Mouse (Mus musculus): ENCODE measurements at regions not wholly inside any gene's neighbourhood (a gene's known extent, or its start where the extent isn't known, plus 50 kb on each side); places are given as distances from the start of the nearest gene placed in this dataset.

DNA sequence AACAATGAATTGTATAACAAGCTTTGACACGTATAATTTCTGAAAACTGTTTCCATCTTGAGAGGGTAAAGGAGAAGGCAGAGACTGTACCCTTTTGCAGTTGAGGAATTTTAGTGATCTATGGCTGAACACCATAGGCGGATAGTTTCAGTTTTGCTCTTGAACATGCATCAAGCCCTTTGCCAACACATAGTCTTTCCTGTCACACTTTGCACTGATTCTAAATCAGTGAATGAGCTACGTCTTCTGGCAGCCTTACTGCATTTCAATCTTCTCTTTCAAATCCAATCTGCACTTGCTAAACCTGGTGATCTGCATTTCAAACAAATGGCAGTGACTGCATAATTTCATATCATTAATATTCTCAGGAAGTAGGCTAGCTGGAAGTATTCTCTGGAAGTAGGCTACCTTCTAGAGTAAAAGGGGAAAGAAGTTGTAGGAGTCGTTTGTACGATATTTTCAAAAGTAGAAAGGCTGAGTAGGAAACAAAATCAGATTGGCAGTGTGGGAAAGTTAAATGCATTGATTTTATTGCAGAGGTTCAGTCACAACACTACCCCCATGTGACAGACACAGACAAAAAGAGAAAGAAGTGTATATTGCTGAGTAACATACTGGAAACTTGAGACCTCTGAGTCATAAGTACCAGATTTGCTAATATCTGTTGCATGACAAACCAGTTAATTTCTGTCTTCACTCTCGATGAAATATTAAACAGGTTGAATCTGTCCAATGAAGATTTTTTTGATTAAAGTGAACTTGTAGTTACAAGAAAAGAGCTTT is 983.3 kb upstream of the Nr2f1 start:
- Histone ChIP-seq H3K27me3 (no peaks in the 10 kb centered on the region), H3K27ac (no peak overlapping the region), H3K36me3 (no peaks in the 10 kb centered on the region), H3K4me3 (no peak overlapping the region), H3K9ac (no peak overlapping the region), H3K4me1 (no peaks in the 10 kb centered on the region), H3K4me2 (replicated peaks) (no peak overlapping the region), H3K9me3 (replicated peaks) (no peaks in the 10 kb centered on the region)
- 77% methylated on average over 6 of the region's 6 CpGs for WGBS
- ATAC-seq (ENCODE audit: low FRiP score), result no peak

DNA sequence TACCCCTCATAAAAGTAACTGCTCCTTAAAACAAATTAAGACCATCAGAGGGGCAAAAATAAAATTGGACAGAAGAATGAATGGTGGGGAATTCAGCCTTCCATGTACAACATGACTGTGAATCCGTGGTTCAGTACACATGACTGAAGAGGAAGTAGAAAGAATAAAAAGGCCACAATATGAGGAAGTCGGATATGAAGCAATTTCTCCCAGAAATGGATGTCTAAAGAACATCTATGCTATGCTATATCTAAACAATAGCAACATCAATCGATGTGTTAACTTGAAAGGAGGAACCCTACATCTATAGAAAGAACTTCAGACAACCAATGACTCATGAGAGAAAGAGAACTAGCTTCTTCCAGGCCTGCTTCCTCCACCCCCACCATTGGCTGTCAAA is 959.2 kb upstream of the Nr2f1 start:
- ATAC-seq (ENCODE audit: low FRiP score), result no peak
- H3K4me1 ChIP-seq, result no peaks in the 10 kb centered on the region
- no peak overlapping the region for H3K27ac ChIP-seq
- no peak overlapping the region for H3K4me2 ChIP-seq (replicated peaks)
- WGBS, result 69% methylated on average over 3 of the region's 3 CpGs
- no peaks in the 10 kb centered on the region for H3K9me3 ChIP-seq (replicated peaks)
- no peaks in the 10 kb centered on the region for H3K36me3 ChIP-seq
- no peaks in the 10 kb centered on the region for H3K27me3 ChIP-seq
- no peak overlapping the region for H3K9ac ChIP-seq
- no peak overlapping the region for H3K4me3 ChIP-seq

GRCm38 (mm10) chr13:79142903-79143302 is 943.3 kb upstream of the Nr2f1 start:
- Histone ChIP-seq H3K27me3 (no peaks in the 10 kb centered on the region), H3K4me3 (no peak overlapping the region), H3K9me3 (replicated peaks) (no peaks in the 10 kb centered on the region), H3K4me1 (0 out of 2 replicates have a peak, but pooled peaks cover 3% of the 10 kb centered on the region), H3K27ac (no peak overlapping the region), H3K9ac (no peak overlapping the region), H3K4me2 (replicated peaks) (no peak overlapping the region), H3K36me3 (no peaks in the 10 kb centered on the region)
- WGBS, result 56% methylated on average over 1 of the region's 1 CpGs
- ATAC-seq (ENCODE audit: low FRiP score), result no peak

DNA sequence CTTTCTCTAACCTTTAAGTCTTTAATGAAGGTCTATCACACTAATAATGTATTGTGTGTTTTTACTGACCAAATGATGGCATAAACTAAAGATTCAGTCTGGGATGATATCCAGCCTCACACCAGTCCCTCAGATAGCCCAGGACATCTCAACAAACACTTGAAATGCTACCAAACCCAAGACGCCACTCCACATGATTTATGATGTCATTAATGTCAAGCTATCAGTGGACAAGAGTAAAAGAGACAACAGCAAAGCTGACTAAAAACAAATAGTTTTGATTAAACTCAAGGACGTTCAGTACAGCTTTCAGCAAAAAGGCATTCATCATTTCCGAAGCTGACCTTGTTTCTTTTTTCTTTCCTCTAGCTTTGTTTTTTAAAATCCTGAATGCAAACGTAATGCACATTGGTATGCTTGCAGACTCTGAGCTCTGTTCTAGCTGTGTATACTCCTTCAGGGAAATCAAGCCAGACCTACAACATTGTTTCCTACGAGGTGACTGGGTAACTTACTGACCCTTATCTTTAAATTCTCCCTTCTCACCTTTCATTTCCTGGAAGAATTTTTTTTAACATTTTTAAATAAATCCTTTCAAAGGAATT is 941.9 kb upstream of the Nr2f1 start:
- WGBS, result 22% methylated on average over 5 of the region's 5 CpGs

GRCm38 (mm10) chr13:79138747-79139146 is 939.2 kb upstream of the Nr2f1 start:
- no peak for ATAC-seq (ENCODE audit: low FRiP score)
- Histone ChIP-seq H3K27me3 (no peaks in the 10 kb centered on the region), H3K36me3 (no peaks in the 10 kb centered on the region)

More for the DNA sequence above, 941.9 kb upstream of the Nr2f1 start:
- Histone ChIP-seq H3K27ac (no peak overlapping the region), H3K27me3 (no peaks in the 10 kb centered on the region), H3K9me3 (replicated peaks) (no peaks in the 10 kb centered on the region), H3K36me3 (no peaks in the 10 kb centered on the region), H3K4me2 (replicated peaks) (no peak overlapping the region), H3K4me1 (peaks cover 5% of the 10 kb centered on the region), H3K4me3 (no peak overlapping the region), H3K9ac (no peak overlapping the region)
- no peak for ATAC-seq (ENCODE audit: low FRiP score)

DNA sequence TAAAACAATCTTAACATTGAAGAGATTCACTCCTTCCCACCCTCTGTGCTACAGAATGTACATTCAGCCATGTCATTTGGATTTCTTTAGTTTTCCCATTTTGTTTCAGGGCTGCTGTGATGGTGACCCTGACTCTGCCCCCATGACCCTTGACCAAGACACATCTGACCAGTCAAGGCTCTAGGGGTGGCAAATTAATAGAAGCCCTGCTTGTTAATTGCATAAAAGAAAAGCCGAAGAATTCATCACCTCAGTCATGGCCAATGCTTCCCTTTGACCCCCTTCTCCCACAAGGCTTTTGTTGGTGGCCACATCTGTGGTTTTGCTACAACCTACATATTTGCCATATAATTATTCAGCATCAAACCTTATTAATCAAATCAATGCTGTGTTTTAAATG is 937.2 kb upstream of the Nr2f1 start:
- Histone ChIP-seq H3K4me3 (no peak overlapping the region), H3K27me3 (no peaks in the 10 kb centered on the region), H3K4me2 (replicated peaks) (no peak overlapping the region), H3K9me3 (replicated peaks) (no peaks in the 10 kb centered on the region), H3K4me1 (peaks cover 10% of the 10 kb centered on the region), H3K9ac (no peak overlapping the region), H3K27ac (no peak overlapping the region), H3K36me3 (no peaks in the 10 kb centered on the region)
- ATAC-seq (ENCODE audit: low FRiP score), result peak; percentile 46; the same call in 1 of the 2 replicates
- 8% methylated on average over 1 of the region's 1 CpGs for WGBS

More at GRCm38 (mm10) chr13:79138747-79139146, 939.2 kb upstream of the Nr2f1 start:
- 47% methylated on average over 2 of the region's 2 CpGs for WGBS
- Histone ChIP-seq H3K9ac (no peak overlapping the region), H3K4me2 (replicated peaks) (no peak overlapping the region), H3K27ac (no peak overlapping the region), H3K9me3 (replicated peaks) (no peaks in the 10 kb centered on the region), H3K4me1 (peaks cover 9% of the 10 kb centered on the region), H3K4me3 (no peak overlapping the region)
